Mouse (Mus musculus) forebrain, postnatal 0 days (tissue): ENCODE measurements around the gene Lrrk1. TPM values are rescaled to one million over a fixed set of nuclear protein-coding genes. Genes with fewer than 3 reads are reported as not detected.
"Not testable (repeated sequence)": the region's sequence is repeated elsewhere in the genome, so short reads cannot be mapped to it uniquely, and the experiment has no call there.

Experiments
- ATAC-seq: fragments of 200-750 bp; cut with Nextera tagmentation; 2 replicates; pipeline ENCODE4 v1.8.0; 2017; ENCODE audit warnings: mild to moderate bottlenecking, moderate library complexity
- DNase-seq: peaks from one replicate; pipeline ENCODE4 v3.0.0-alpha.2; 2015
- H3K27ac ChIP-seq: fragments of 300-500 bp; sonication (generic); 2 replicates; pipeline ENCODE4 v1.5.1; 2014; ENCODE audit warnings: low read depth, mild to moderate bottlenecking, antibody characterized with exemption, low read length, moderate library complexity, mixed read lengths
- H3K27me3 ChIP-seq: fragments of 300-500 bp; sonication (generic); 2 replicates; pipeline ENCODE4 v1.6.1; 2014; ENCODE audit warnings: mild to moderate bottlenecking, low read length, mixed read lengths; ENCODE audit not compliant: insufficient read depth
- H3K36me3 ChIP-seq: fragments of 300-500 bp; sonication (generic); 2 replicates; pipeline ENCODE4 v1.6.1; 2014; ENCODE audit warnings: mild to moderate bottlenecking, moderate library complexity; ENCODE audit not compliant: insufficient read depth
- H3K4me1 ChIP-seq: fragments of 300-500 bp; sonication (generic); 2 replicates; pipeline ENCODE4 v1.6.1; 2014; ENCODE audit warnings: antibody characterized with exemption; ENCODE audit not compliant: insufficient read depth
- H3K4me2 ChIP-seq: fragments of 300-500 bp; sonication (generic); 2 replicates; pipeline ENCODE4 v1.6.1; 2014; ENCODE audit warnings: low read depth, mild to moderate bottlenecking, moderate library complexity
- H3K4me3 ChIP-seq: fragments of 300-500 bp; sonication (generic); 2 replicates; pipeline ENCODE4 v1.5.1; 2014; ENCODE audit warnings: low read depth, low read length, mixed read lengths
- H3K9ac ChIP-seq: fragments of 300-500 bp; sonication (generic); 2 replicates; pipeline ENCODE4 v1.6.1; 2014; ENCODE audit warnings: mild to moderate bottlenecking
- H3K9me3 ChIP-seq: fragments of 300-500 bp; sonication (generic); 2 replicates; pipeline ENCODE4 v1.6.1; 2016; ENCODE audit warnings: low read length
- CTCF ChIP-seq: sonication (generic); IDR thresholded peaks from 2 replicates; pipeline ENCODE4 v1.5.1; 2016; ENCODE audit warnings: antibody characterized with exemption, control low read depth, low read depth
- WGBS: fragments of 180-500 bp; shearing (Covaris S2); extraction: QIAGEN DNeasy Blood & Tissue Kit; methylation state at CpG from one replicate; pipeline ENCODE4 v1.1.7; 2014; 5-methylcytosine and 5-hydroxymethylcytosine counted together
- polyA plus RNA-seq: library from polyadenylated mRNA; unstranded; fragments of >200 nt; fragmentation: Nextera tagmentation; extraction: Ambion mirVana; gene quantifications from 2 replicates; pipeline ENCODE4 v1.2.1, GENCODE M21; 2015
- total RNA-seq: library from RNA; depleted of rRNA; stranded (reverse); fragments of >200 nt; gene quantifications from 2 replicates; pipeline ENCODE4 v1.2.3, GENCODE M21; 2014

Lrrk1 gene
- total and polyA plus RNA-seq, 2 experiments from 2014 or later: 2.2 to 3.3 TPM

DNA sequence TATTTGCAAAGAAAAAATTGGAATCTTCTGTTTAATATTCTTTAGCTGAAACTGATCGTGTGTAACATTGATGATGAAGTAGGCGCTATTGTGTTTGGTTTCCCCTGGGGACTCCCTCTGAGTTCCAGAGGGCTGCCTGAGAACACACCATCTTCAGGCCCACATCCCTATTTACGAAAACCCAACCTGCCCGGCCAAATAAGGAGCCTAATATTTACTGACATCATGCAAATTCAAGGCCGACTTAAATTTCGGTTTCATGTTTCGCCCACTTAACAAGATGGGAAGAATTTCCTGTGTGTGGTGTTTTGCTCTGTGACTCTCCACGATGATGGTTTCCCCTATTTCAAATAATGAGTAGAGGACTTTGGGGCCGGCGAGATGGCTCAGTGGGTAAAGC is 189.7 kb downstream of the Lrrk1 start:
- no peak for TF ChIP-seq CTCF
- Histone ChIP-seq H3K9me3 (no peaks in the 10 kb centered on the region), H3K9ac (no peak overlapping the region), H3K4me3 (no peak overlapping the region), H3K36me3 (no peaks in the 10 kb centered on the region), H3K27ac (no peak overlapping the region), H3K27me3 (no peaks in the 10 kb centered on the region), H3K4me2 (no peak overlapping the region), H3K4me1 (no peaks in the 10 kb centered on the region)
- WGBS: 90% methylated on average over 10 of the region's 10 CpGs
- DNase-seq (no peak), ATAC-seq (no peak)

GRCm38 (mm10) chr7:66196609-66197445 is 191.3 kb downstream of the Lrrk1 start:
- Histone ChIP-seq H3K4me2 (no peak overlapping the region), H3K27ac (no peak overlapping the region), H3K36me3 (no peaks in the 10 kb centered on the region), H3K4me1 (no peaks in the 10 kb centered on the region), H3K9me3 (no peaks in the 10 kb centered on the region), H3K27me3 (no peaks in the 10 kb centered on the region), H3K4me3 (no peak overlapping the region), H3K9ac (no peak overlapping the region)
- no peak for ATAC-seq
- 84% methylated on average over 11 of the region's 11 CpGs for WGBS
- no peak for TF ChIP-seq CTCF
- DNase-seq: no peak

DNA sequence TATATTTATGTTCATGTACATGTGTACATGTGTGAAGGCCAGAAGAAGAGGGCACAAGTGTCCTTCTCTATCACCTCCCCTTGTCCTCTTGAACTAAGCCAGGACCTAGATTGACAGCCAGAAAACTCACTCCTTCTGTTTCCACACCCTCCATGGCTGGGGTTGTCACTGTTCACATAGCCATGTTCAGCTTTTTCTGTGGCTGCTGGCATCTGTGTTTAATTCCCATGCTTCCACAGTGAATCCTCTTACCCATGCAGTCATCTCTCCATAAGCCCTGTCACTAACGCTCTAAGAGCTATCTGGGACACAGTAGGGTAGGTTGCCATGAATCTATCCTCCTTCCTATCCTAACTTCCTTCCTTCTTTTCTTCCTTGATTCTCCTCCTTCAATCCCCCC is 192.3 kb downstream of the Lrrk1 start:
- no peaks in the 10 kb centered on the region for H3K36me3 ChIP-seq
- ATAC-seq (peak; percentile 26; the same call in 1 of the 2 replicates), DNase-seq (no peak)
- H3K4me1 ChIP-seq: no peaks in the 10 kb centered on the region
- 73% methylated on average over 1 of the region's 1 CpGs for WGBS
- H3K27me3 ChIP-seq: no peaks in the 10 kb centered on the region
- H3K27ac ChIP-seq: no peak overlapping the region
- H3K4me2 ChIP-seq: no peak overlapping the region
- H3K9me3 ChIP-seq: no peaks in the 10 kb centered on the region
- H3K9ac ChIP-seq: no peak overlapping the region
- H3K4me3 ChIP-seq: no peak overlapping the region
- TF ChIP-seq CTCF: no peak

GRCm38 (mm10) chr7:66194511-66194910 is 193.6 kb downstream of the Lrrk1 start:
- ATAC-seq: no peak
- Histone ChIP-seq H3K4me2 (no peak overlapping the region), H3K4me1 (no peaks in the 10 kb centered on the region), H3K4me3 (no peak overlapping the region), H3K36me3 (no peaks in the 10 kb centered on the region), H3K9me3 (no peaks in the 10 kb centered on the region), H3K27me3 (no peaks in the 10 kb centered on the region), H3K27ac (no peak overlapping the region), H3K9ac (no peak overlapping the region)
- 85% methylated on average over 3 of the region's 3 CpGs for WGBS
- no peak for DNase-seq
- no peak for TF ChIP-seq CTCF

DNA sequence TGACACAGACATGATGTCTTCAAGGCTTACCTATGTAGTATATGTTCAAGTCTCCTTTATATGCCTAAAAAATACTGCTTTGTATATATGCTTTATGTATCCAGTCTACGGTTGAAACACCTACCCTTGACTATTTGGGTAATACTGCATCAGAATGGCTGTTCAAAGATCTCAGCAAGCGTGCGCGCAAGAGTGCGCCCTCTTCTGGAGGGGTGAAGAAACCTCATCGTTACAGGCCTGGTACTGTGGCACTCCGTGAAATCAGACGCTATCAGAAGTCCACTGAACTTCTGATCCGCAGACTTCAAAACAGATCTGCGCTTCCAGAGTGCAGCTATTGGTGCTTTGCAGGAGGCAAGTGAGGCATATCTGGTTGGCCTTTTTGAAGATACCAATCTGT is 197.8 kb downstream of the Lrrk1 start:
- H3K4me3 ChIP-seq, H3K27ac ChIP-seq, ATAC-seq, H3K4me1 ChIP-seq, DNase-seq, H3K9ac ChIP-seq, H3K36me3 ChIP-seq, H3K9me3 ChIP-seq, H3K4me2 ChIP-seq, H3K27me3 ChIP-seq: not testable (repeated sequence)
- 89% methylated on average over 10 of the region's 10 CpGs for WGBS

DNA sequence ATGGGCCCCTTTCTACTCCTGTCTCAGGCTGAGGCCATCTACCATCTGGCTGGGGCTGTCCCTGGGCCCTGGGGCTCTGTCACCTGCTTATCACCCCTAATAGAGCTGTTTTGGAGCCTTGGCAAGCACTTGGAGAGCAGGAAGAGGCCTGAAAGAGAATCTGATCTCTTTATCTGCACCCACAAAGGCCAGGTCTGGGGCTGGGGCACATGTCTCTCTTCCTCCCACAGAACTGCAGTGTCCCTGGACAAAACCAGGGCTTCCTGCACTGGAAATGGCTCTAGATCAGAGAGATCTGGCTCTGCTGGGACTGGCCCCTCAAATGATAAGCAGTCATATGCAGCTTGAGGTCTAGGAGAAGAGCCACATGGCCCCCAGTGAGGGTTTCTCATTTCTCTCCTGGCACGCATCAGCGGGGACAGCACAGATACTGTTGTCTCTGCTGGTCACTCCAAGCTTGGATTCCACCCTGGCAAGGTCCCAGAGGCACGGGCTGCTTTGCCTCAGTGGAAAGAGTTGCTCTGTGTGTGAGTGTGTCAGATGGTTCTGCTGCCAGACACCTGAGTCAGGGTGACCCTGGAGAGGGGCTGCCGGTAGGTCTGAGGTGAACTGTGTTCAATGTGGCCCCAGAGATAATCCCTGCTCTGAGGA is 200.4 kb downstream of the Lrrk1 start:
- Histone ChIP-seq H3K27ac (no peak overlapping the region), H3K4me3 (no peak overlapping the region), H3K36me3 (no peaks in the 10 kb centered on the region), H3K4me2 (no peak overlapping the region), H3K27me3 (no peaks in the 10 kb centered on the region), H3K4me1 (no peaks in the 10 kb centered on the region), H3K9me3 (no peaks in the 10 kb centered on the region), H3K9ac (no peak overlapping the region)
- DNase-seq: no peak
- TF ChIP-seq CTCF: no peak
- no peak for ATAC-seq
- 87% methylated on average over 4 of the region's 4 CpGs for WGBS

DNA sequence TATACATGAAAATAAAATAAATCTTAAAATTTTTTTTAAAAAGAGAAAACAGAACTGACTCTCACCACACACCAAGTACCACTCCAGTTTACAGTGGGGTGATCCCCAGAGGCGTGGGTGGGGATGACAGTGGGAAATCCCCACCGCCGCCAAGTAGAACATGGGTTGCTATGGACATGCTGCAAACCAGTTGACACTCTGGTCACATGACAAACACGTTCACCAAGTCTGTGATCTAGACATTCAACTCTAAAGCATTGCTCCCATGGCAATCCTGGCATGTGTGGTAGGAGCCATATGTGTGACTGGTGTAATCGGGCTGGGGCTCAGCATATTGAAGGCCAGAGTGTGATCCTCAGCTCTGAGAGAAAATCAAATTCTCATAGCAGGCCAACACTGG is 202.8 kb downstream of the Lrrk1 start:
- 75% methylated on average over 5 of the region's 5 CpGs for WGBS
- Histone ChIP-seq H3K4me2 (no peak overlapping the region), H3K4me3 (no peak overlapping the region), H3K27ac (no peak overlapping the region), H3K9ac (no peak overlapping the region), H3K36me3 (no peaks in the 10 kb centered on the region), H3K27me3 (no peaks in the 10 kb centered on the region), H3K4me1 (no peaks in the 10 kb centered on the region), H3K9me3 (no peaks in the 10 kb centered on the region)
- DNase-seq: no peak
- no peak for TF ChIP-seq CTCF
- ATAC-seq: peak; percentile 73
